Mouse (Mus musculus) cerebellum, adult 11 months (tissue): ENCODE measurements around the gene Them7.
A peak's percentile ranks its signal among the peaks of the same experiment; 100 is the strongest.

Experiments
- DNase-seq: peaks from one replicate; pipeline ENCODE4 v3.0.0; 2022

Gene Them7

GRCm38 (mm10) chr2:105235380-105236115, 11.4 kb downstream of the Them7 start:
- DNase-seq = no peak

DNA sequence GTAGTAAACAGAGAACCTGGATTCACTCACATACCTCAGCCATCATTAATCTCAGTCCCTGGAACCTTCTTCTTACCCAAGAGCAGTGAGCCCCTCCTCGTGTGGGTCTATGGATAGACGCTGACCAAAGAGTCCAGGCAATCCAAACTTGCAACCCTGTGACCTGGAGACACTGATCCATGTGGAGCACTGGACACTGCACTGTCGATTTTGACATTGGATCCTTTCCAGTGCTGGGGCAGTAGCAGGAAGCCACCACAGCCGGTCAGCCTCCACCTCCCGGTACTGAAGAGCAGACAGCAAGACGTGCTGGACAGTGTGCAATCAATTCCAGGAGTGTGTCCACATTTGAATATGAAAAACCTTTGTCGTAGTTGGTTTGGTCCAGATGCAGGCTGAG, 13.3 kb downstream of the Them7 start:
- DNase-seq = no peak

DNA sequence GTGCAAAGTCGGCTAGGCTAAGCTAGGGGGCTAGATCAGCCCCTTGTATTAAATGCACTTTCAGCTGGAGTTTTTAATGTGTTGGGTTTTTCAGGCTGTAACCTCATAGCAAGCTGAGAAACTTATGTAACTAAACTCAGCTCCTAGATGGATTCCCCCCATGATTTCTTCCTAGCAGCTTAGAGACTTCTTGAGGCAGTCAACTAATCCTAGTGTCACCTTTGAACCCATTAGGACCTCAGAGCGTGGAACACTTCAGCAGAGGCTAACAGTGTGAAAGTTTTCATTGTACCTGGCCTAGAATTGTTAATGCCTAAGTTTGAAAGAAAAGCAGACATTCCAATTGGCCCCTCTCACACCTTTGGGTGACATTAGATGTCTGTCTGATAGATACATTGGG, 13.7 kb downstream of the Them7 start:
- DNase-seq = no peak

GRCm38 (mm10) chr2:105238775-105239174, 14.7 kb downstream of the Them7 start:
- DNase-seq = peak; percentile 5

GRCm38 (mm10) chr2:105240631-105241030, 16.5 kb downstream of the Them7 start:
- DNase-seq = no peak

DNA sequence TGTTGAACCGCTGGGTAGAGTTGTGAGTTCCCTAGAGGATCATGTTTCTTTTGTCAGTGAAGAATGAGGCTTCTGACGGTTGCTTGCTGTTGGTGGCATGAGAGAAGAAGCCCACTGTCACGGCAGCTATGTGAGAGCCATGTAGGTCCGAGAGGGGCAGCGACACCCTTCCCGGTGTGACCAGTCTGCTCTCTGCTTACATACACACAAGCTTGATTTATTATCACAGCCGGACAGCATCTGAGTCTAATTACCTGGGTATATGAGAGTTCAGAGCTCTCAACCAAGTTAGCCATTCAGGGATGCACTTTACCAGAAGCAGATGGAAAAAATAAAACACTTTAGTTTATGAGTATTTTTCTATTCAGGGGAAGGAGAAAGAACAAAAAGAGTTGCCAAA, 18.8 kb downstream of the Them7 start:
- no peak for DNase-seq

- no peak for DNase-seq
Observed at GRCm38 (mm10) chr2:105244733-105245132, 20.6 kb downstream of the Them7 start.

- no peak for DNase-seq
Observed at GRCm38 (mm10) chr2:105251978-105252377, 27.9 kb downstream of the Them7 start.

- DNase-seq = no peak
Observed at GRCm38 (mm10) chr2:105252824-105253223, 28.7 kb downstream of the Them7 start.

DNA sequence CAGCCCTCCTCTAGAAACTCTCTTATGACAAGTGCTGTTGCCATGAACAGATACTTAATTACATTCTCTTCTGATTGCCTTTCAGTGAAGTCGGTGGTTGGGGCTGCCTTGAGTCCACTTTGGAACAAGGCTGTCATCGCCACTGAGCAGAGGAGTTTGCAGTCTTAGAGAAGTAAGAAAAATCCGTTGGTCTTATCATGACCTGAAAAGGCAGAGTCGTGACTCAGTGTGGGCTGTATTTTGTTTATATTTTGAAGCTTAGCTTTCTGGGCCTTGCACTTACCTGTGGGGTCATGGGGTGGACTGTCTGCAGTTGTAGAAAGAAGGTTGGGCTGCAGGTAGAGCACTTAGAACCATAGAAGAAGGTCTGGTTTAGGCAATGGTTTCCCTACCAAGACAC, 31.3 kb downstream of the Them7 start:
- no peak for DNase-seq

DNA sequence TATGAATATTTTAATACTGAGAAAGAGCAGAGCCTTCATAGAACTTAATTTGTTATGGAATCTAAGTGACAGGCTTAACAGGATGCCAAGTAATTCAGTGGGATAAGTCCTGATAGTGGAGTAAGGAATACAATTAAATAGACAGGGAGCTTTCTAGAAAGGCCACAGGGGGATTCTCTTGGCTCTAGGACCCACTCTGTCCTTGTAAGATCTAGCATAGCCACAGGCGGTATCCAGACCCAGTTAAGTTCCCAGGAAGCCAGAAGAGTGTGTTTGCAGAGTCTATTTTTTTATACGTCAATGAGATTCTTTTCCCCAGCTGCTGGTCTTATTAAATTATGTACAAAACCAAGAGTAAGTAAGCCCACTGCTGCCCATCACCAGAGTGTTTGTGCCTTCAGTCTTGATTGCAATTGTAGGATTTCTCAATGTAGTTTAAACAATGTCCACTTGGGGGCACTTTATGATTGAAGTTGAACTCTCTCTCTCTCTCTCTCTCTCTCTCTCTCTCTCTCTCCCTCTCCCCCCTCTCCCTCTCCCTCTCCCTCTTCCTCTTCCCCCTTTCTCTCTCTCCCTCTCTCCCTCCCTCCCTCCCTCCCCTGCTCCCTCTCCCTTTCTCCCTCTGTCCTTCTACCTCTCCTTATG, 32.4 kb downstream of the Them7 start:
- DNase-seq = no peak

DNA sequence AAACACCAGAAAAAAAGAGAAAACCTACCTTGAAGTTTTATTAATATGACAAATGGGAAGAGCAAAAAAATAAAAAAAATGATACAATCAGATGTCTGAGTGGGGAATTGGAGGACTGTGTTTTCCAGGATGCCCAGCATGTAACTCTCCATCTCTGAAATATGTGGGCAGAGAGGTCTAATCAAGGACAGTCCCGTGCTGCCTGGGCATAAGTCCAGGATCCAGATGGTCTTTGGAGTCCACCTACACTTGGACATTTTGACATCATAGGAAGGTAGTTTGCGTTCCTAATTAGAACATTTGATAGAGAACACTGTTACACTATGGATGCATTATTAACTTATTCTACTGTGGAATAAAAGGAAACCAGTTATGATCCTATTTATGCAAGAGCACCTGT, 33.3 kb downstream of the Them7 start:
- no peak for DNase-seq

GRCm38 (mm10) chr2:105261335-105261734, 37.2 kb downstream of the Them7 start:
- DNase-seq = no peak

DNA sequence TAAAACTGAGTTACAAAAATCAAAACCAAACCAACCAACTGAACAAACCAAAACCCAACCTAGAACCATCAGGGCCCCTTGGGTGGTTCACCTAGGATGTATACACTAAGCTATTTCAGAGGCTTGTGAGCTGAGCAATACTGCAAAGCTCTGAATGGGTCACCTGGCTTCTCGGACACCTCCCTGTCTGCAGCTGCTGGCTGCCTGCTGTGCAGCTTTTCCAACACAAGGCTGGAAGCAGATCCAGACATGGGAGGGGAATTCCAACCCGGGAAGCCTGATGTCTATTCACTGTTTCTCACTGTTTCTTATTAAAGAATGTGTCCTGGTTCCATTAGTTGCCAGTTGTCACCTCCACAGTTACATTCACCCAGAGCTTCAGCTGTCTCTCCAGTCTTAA, 39.1 kb downstream of the Them7 start:
- no peak for DNase-seq

DNA sequence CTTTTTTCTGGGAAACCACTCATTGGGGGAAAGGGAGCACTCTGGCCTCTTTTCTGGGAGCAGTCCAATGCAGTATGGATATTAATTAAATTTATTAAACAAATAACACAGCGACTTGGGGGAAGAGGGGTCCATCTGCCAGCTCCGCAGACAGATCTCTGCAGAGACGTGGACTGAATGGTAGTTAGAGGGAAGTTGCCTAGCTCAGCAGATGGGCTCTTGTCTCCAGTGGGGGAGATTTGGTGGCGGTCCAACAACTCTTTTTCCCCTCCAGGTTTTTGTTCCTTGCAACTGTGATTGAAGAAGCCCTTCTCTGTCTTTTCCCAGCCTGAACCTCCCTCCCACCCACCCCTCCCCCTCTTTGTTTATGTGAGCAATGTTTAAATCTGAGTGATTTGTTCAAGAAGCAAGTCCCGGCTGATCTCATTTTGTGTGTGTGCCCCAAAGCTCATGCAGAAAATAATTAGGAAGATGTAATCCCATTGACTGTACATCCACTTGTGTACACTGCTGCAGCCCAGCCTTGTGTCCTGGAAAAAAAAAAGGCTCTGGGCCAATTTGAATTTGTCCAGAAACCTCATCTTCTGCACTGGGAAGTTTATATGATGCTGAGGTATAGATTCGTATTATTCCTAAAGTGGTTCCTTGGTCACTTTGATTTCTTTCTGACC, 58.4 kb downstream of the Them7 start:
- no peak for DNase-seq

DNA sequence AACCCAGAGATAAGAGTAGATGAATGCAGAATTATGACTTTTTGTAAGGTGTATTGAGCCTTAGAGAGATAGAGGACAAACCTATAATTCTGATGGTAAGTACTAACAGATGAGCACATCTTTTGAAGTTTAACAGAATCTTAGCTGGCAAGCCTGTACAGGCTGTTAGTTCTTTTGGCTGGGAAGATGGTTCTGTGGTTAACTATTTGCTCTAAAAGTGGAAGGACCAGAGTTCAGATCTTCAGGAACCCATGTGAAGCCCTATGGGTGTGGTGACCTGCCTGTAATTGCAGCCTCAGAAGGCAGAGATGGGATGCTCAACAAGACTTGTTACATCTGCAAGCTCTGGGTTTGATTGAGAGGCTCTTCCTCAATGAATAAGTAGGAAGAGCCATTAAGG, 59.7 kb downstream of the Them7 start:
- no peak for DNase-seq

DNA sequence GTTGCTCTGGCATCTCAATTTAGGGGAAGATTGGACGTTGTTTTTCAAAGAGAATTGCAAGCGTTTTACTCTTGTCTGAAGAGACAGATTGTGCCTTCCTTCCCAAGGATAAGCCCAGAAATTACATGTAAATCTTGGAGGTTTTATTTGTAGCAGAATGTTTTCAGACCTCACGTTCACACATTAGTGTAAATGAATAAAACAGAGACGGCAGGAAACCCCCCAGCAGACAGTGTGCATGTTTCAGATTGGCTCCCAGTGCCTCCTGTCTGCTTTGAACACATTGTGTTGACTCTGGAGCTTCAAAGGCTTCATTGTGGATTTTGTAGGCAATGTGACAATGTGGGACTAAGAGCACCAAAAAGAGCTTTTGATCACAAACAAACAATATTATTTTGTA, 60.7 kb downstream of the Them7 start:
- DNase-seq = no peak

GRCm38 (mm10) chr2:105295823-105296222, 71.7 kb downstream of the Them7 start:
- no peak for DNase-seq

DNA sequence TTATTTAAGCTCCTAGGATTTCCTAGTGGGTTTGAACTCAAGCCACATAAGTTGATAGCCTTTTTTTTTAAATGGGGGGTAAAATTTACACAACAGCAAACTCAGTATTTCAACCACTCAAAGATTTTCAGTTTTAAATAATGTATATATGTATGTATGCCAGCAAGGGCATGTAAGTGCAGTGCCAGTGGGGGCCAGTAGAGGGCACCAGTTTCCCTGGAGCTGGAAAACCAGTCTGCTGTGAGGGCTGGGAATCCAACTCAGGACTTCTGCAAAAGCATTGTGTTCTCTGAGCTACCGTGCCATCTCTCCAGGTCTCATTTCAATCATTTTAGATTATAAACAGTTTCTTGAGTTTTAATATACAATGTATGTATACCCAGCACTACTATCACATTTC, 74.8 kb downstream of the Them7 start:
- no peak for DNase-seq

DNA sequence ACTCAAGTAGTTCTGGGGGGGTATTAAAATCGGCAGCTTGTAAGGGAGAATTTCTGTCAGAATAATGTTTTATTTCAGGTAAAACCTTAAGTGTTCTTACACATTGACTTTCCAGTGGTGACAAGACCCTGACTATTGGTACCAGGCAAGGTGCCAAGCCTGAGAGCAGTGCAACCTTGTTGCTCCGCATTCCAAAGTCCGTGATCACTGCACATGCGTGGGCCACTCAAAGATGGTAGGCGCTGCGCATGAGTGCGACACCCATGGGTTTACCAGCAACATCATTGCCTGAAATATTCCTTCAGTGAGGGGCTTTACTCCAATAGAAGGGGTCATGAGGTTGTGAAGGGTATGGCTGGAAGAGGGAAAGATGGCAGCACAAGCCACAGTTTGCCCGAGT, 77.0 kb downstream of the Them7 start:
- no peak for DNase-seq

- no peak for DNase-seq
Observed at GRCm38 (mm10) chr2:105301531-105301930, 77.4 kb downstream of the Them7 start.

- DNase-seq = no peak
Observed at GRCm38 (mm10) chr2:105303962-105304514, 79.9 kb downstream of the Them7 start.

GRCm38 (mm10) chr2:105305876-105306275, 81.8 kb downstream of the Them7 start:
- DNase-seq = no peak

GRCm38 (mm10) chr2:105311414-105311813, 87.3 kb downstream of the Them7 start:
- DNase-seq = no peak
